Mouse (Mus musculus) limb, embryonic 10.5 days (tissue): ENCODE measurements around the gene Asgr1. TPM values are rescaled to one million over a fixed set of nuclear protein-coding genes. Genes with fewer than 3 reads are reported as not detected.

ENCODE experiments used
- DNase-seq: peaks from one replicate; pipeline ENCODE4 v3.0.0-alpha.2; 2017; ENCODE audit warnings: low spot score
- H3K27ac ChIP-seq: fragments of 300-500 bp; sonication (generic); 2 replicates; pipeline ENCODE4 v1.5.1; 2016; ENCODE audit warnings: mild to moderate bottlenecking
- H3K27me3 ChIP-seq: fragments of 300-500 bp; sonication (generic); 2 replicates; pipeline ENCODE4 v1.6.1; 2016; ENCODE audit warnings: low read depth, mild to moderate bottlenecking; ENCODE audit not compliant: poor library complexity, severe bottlenecking
- H3K36me3 ChIP-seq: fragments of 300-500 bp; sonication (generic); 2 replicates; pipeline ENCODE4 v1.6.1; 2016; ENCODE audit warnings: mild to moderate bottlenecking, moderate library complexity
- H3K4me1 ChIP-seq: fragments of 300-500 bp; sonication (generic); 2 replicates; pipeline ENCODE4 v1.6.1; 2016
- H3K4me3 ChIP-seq: fragments of 300-500 bp; sonication (generic); 2 replicates; pipeline ENCODE4 v1.5.1; 2016; ENCODE audit warnings: mild to moderate bottlenecking, moderate library complexity
- H3K9me3 ChIP-seq: fragments of 300-500 bp; sonication (generic); replicated peaks from 2 replicates; pipeline ENCODE4 v1.6.1; 2016; ENCODE audit warnings: mild to moderate bottlenecking
- WGBS: fragments of 180-500 bp; shearing (Covaris S2); methylation state at CpG from one replicate; pipeline ENCODE4 v1.1.7; 2016; 5-methylcytosine and 5-hydroxymethylcytosine counted together
- microRNA counts: library from miRNA; unstranded; fragments of <30 nt; microRNA quantifications from one replicate; lab custom pipeline; 2017
- microRNA-seq: library from miRNA; unstranded; fragments of <30 nt; microRNA quantifications from one replicate; pipeline ENCODE4, GENCODE M21; 2017
- polyA plus RNA-seq: library from polyadenylated mRNA; unstranded; fragments of >200 nt; fragmentation: Nextera tagmentation; extraction: Ambion mirVana; gene quantifications from 2 replicates; pipeline ENCODE4 v1.2.1, GENCODE M21; 2016

Gene Asgr1
- polyA plus RNA-seq, 1 experiment from 2014 or later: 0.71 TPM

GRCm38 (mm10) chr11:70080803-70081590, 27.1 kb downstream of the Asgr1 start:
- H3K27ac ChIP-seq: no peak overlapping the region
- no peak for DNase-seq
- WGBS: 87% methylated on average over 15 of the region's 15 CpGs
- H3K27me3 ChIP-seq: no peaks in the 10 kb centered on the region
- H3K9me3 ChIP-seq: no peaks in the 10 kb centered on the region
- H3K36me3 ChIP-seq: no peaks in the 10 kb centered on the region
- no peaks in the 10 kb centered on the region for H3K4me1 ChIP-seq
- no peak overlapping the region for H3K4me3 ChIP-seq

GRCm38 (mm10) chr11:70084563-70084962, 30.7 kb downstream of the Asgr1 start:
- Histone ChIP-seq H3K27ac (no peak overlapping the region), H3K4me1 (no peaks in the 10 kb centered on the region), H3K36me3 (no peaks in the 10 kb centered on the region), H3K9me3 (no peaks in the 10 kb centered on the region), H3K27me3 (no peaks in the 10 kb centered on the region), H3K4me3 (no peak overlapping the region)
- no peak for DNase-seq
- WGBS: 84% methylated on average over 8 of the region's 8 CpGs

GRCm38 (mm10) chr11:70091986-70092783, 38.3 kb downstream of the Asgr1 start, which contains the start of gene Asgr2:
Gene Asgr2 (plus strand): TSS chr11:70092644.
- DNase-seq: no peak
- Histone ChIP-seq H3K9me3 (no peaks in the 10 kb centered on the region), H3K27me3 (0 out of 2 replicates have a peak, but pooled peaks cover 1% of the 10 kb centered on the region), H3K4me3 (no peak within 1 kb of the TSS), H3K36me3 (no peaks in the 10 kb centered on the region), H3K27ac (no peak within 1 kb of the TSS), H3K4me1 (peaks cover 6% of the 10 kb centered on the region; the same call in 1 of the 2 replicates)
- 80% methylated on average over 12 of the region's 12 CpGs for WGBS

- H3K9me3 ChIP-seq: no peaks in the 10 kb centered on the region
- peaks cover 4% of the 10 kb centered on the region; the same call in 1 of the 2 replicates for H3K27me3 ChIP-seq
- no peak overlapping the region for H3K27ac ChIP-seq
- WGBS: 62% methylated on average over 11 of the region's 11 CpGs
- H3K36me3 ChIP-seq: no peaks in the 10 kb centered on the region
- H3K4me1 ChIP-seq: peaks cover 6% of the 10 kb centered on the region; the same call in 1 of the 2 replicates
- H3K4me3 ChIP-seq: no peak overlapping the region
- no peak for DNase-seq
Measured at GRCm38 (mm10) chr11:70097396-70097795, 43.5 kb downstream of the Asgr1 start.

GRCm38 (mm10) chr11:70099102-70099501, 45.2 kb downstream of the Asgr1 start:
- Histone ChIP-seq H3K4me1 (0 out of 2 replicates have a peak, but pooled peaks cover 4% of the 10 kb centered on the region), H3K4me3 (no peak overlapping the region), H3K27me3 (peaks cover 4% of the 10 kb centered on the region; the same call in 1 of the 2 replicates), H3K27ac (no peak overlapping the region), H3K36me3 (no peaks in the 10 kb centered on the region), H3K9me3 (no peaks in the 10 kb centered on the region)
- 84% methylated on average over 2 of the region's 2 CpGs for WGBS
- DNase-seq: no peak

- Histone ChIP-seq H3K9me3 (no peaks in the 10 kb centered on the region), H3K4me1 (0 out of 2 replicates have a peak, but pooled peaks cover 4% of the 10 kb centered on the region), H3K27ac (no peak overlapping the region), H3K36me3 (no peaks in the 10 kb centered on the region), H3K4me3 (no peak overlapping the region), H3K27me3 (peaks cover 4% of the 10 kb centered on the region; the same call in 1 of the 2 replicates)
- no peak for DNase-seq
- 91% methylated on average over 2 of the region's 2 CpGs for WGBS
Measured at GRCm38 (mm10) chr11:70099809-70100208, 45.9 kb downstream of the Asgr1 start.

GRCm38 (mm10) chr11:70103701-70104315, 49.9 kb downstream of the Asgr1 start:
- 87% methylated on average over 14 of the region's 14 CpGs for WGBS
- no peaks in the 10 kb centered on the region for H3K36me3 ChIP-seq
- H3K4me3 ChIP-seq: no peak overlapping the region
- H3K27me3 ChIP-seq: no peaks in the 10 kb centered on the region
- no peak for DNase-seq
- H3K9me3 ChIP-seq: no peaks in the 10 kb centered on the region
- no peaks in the 10 kb centered on the region for H3K4me1 ChIP-seq
- H3K27ac ChIP-seq: no peak overlapping the region

GRCm38 (mm10) chr11:70107085-70107484, 53.2 kb downstream of the Asgr1 start:
- no peaks in the 10 kb centered on the region for H3K27me3 ChIP-seq
- H3K4me1 ChIP-seq: no peaks in the 10 kb centered on the region
- H3K27ac ChIP-seq: no peak overlapping the region
- H3K36me3 ChIP-seq: no peaks in the 10 kb centered on the region
- H3K9me3 ChIP-seq: no peaks in the 10 kb centered on the region
- no peak overlapping the region for H3K4me3 ChIP-seq
- 71% methylated on average over 8 of the region's 8 CpGs for WGBS
- no peak for DNase-seq

MicroRNAs encoded within 50 kb of the gene (microRNA counts, 519-probe panel; counts per million panel counts)
- microRNA mmu-miR-324-3p (lab: Ali Mortazavi, UCI): 684 counts per million, percentile 72 among the panel's probes with 10 or more counts
- microRNA mmu-miR-324-5p (lab: Ali Mortazavi, UCI): 684 counts per million, percentile 72 among the panel's probes with 10 or more counts

Small RNA genes lying within 50 kb of the gene (microRNA-seq; reads per million reads assigned to microRNA genes)
- gene Mir324: 2,738 reads per million, percentile 85 among the genes with 10 or more reads in this experiment

Other genes with a start within 250 kb of the Asgr1 start
- 1.4 and 1.5 TPM in 2 replicates for gene Tmem102, start 248.5 kb upstream of the Asgr1 start, polyA plus RNA-seq
- gene Gm39566, start 238.8 kb upstream of the Asgr1 start, polyA plus RNA-seq: not detected in 2 replicates
- not detected in 2 replicates for gene Spem2, start 235.6 kb upstream of the Asgr1 start, polyA plus RNA-seq
- not detected in 2 replicates for gene Spem1, start 231.9 kb upstream of the Asgr1 start, polyA plus RNA-seq
- 2.2 and 3.5 TPM in 2 replicates for gene Nlgn2, start 216.3 kb upstream of the Asgr1 start, polyA plus RNA-seq
- gene Tmem256, start 215.6 kb upstream of the Asgr1 start, polyA plus RNA-seq: 269 and 280 TPM in 2 replicates
- 96.7 and 117 TPM in 2 replicates for gene Plscr3, start 207.7 kb upstream of the Asgr1 start, polyA plus RNA-seq
- 1.1 TPM in 2 replicates for gene Tnk1, start 195.4 kb upstream of the Asgr1 start, polyA plus RNA-seq
- gene Tmem95, start 176.1 kb upstream of the Asgr1 start, polyA plus RNA-seq: not detected in 2 replicates
- 6.1 and 6.4 TPM in 2 replicates for gene Kctd11, start 172.7 kb upstream of the Asgr1 start, polyA plus RNA-seq
- gene Acap1, start 158.5 kb upstream of the Asgr1 start, polyA plus RNA-seq: 0.93 and 1.7 TPM in 2 replicates
- 20.2 and 25.8 TPM in 2 replicates for gene 2810408A11Rik, start 153.1 kb upstream of the Asgr1 start, polyA plus RNA-seq
- gene Neurl4, start 153.0 kb upstream of the Asgr1 start, polyA plus RNA-seq: 12.6 and 13.3 TPM in 2 replicates
- 77.7 and 91.6 TPM in 2 replicates for gene Gps2, start 140.2 kb upstream of the Asgr1 start, polyA plus RNA-seq
- gene Eif5a, start 132.1 kb upstream of the Asgr1 start, polyA plus RNA-seq: 3,029 and 3,766 TPM in 2 replicates
- 6.1 TPM in 2 replicates for gene Ybx2, start 118.3 kb upstream of the Asgr1 start, polyA plus RNA-seq
- gene Slc2a4, start 105.9 kb upstream of the Asgr1 start, polyA plus RNA-seq: 19.9 and 29.3 TPM in 2 replicates
- 28.7 and 35.4 TPM in 2 replicates for gene Cldn7, start 89.3 kb upstream of the Asgr1 start, polyA plus RNA-seq
- 22.2 and 24.8 TPM in 2 replicates for gene Ctdnep1, start 72.9 kb upstream of the Asgr1 start, polyA plus RNA-seq
- 154 and 176 TPM in 2 replicates for gene Elp5, start 71.6 kb upstream of the Asgr1 start, polyA plus RNA-seq
- 280 and 332 TPM in 2 replicates for gene Gabarap, start 62.9 kb upstream of the Asgr1 start, polyA plus RNA-seq
- gene Phf23, start 58.3 kb upstream of the Asgr1 start, polyA plus RNA-seq: 101 and 106 TPM in 2 replicates
- 65.2 and 70.6 TPM in 2 replicates for gene Dvl2, start 53.5 kb upstream of the Asgr1 start, polyA plus RNA-seq
- 36.4 and 52.1 TPM in 2 replicates for gene Acadvl, start 38.7 kb upstream of the Asgr1 start, polyA plus RNA-seq
- gene Dlg4, start 37.1 kb upstream of the Asgr1 start, polyA plus RNA-seq: 8.8 and 12.9 TPM in 2 replicates
- gene Asgr2, start 38.6 kb downstream of the Asgr1 start, polyA plus RNA-seq: not detected in 2 replicates
- gene Mgl2, start 76.2 kb downstream of the Asgr1 start, polyA plus RNA-seq: 0.10 and 0.16 TPM in 2 replicates
- gene Clec10a, start 102.1 kb downstream of the Asgr1 start, polyA plus RNA-seq: not detected in 2 replicates
- 0.84 and 1.6 TPM in 2 replicates for gene Slc16a11, start 158.7 kb downstream of the Asgr1 start, polyA plus RNA-seq
- gene Slc16a13, start 167.0 kb downstream of the Asgr1 start, polyA plus RNA-seq: 11.6 and 16.3 TPM in 2 replicates
- 5.6 and 7.5 TPM in 2 replicates for gene Bcl6b, start 175.7 kb downstream of the Asgr1 start, polyA plus RNA-seq
- gene 0610010K14Rik, start 183.8 kb downstream of the Asgr1 start, polyA plus RNA-seq: 220 and 235 TPM in 2 replicates
- gene Gm21988, start 185.7 kb downstream of the Asgr1 start, polyA plus RNA-seq: 9.7 TPM in 2 replicates
- gene Rnasek, start 185.8 kb downstream of the Asgr1 start, polyA plus RNA-seq: 84.7 and 93.5 TPM in 2 replicates
- 2.0 and 2.9 TPM in 2 replicates for gene Alox12, start 201.3 kb downstream of the Asgr1 start, polyA plus RNA-seq